Mouse (Mus musculus): ENCODE measurements at regions not wholly inside any gene's neighbourhood (a gene's known extent, or its start where the extent isn't known, plus 50 kb on each side); places are given as distances from the start of the nearest gene placed in this dataset.

- no peak for DNase-seq
Observed at GRCm38 (mm10) chr10:7267106-7267505, 55.1 kb upstream of the Cnksr3 start.

- DNase-seq: peak; percentile 30
Observed at GRCm38 (mm10) chr10:7265412-7265811, 53.4 kb upstream of the Cnksr3 start.

- DNase-seq: no peak
Observed at GRCm38 (mm10) chr10:7264721-7265120, 52.7 kb upstream of the Cnksr3 start.
